Mouse (Mus musculus) forebrain, embryonic 16.5 days (tissue): ENCODE results near the gene Sorcs2. TPM values are rescaled to one million over a fixed set of nuclear protein-coding genes. Genes with fewer than 3 reads are reported as not detected.
A peak's percentile ranks its signal among the peaks of the same experiment; 100 is the strongest.

Experiments used
- ATAC-seq: fragments of 200-750 bp; cut with Nextera tagmentation; 2 replicates; pipeline ENCODE4 v1.8.0; 2017; ENCODE audit warnings: mild to moderate bottlenecking, moderate library complexity
- H3K27ac ChIP-seq: fragments of 300-500 bp; sonication (generic); 2 replicates; pipeline ENCODE4 v1.5.1; 2014; ENCODE audit warnings: low read length, control low read depth
- H3K27me3 ChIP-seq: fragments of 300-500 bp; sonication (generic); replicated peaks from 2 replicates; pipeline ENCODE4 v1.6.1; 2014; ENCODE audit warnings: low read length; ENCODE audit not compliant: control insufficient read depth, insufficient read depth
- H3K36me3 ChIP-seq: fragments of 300-500 bp; sonication (generic); 2 replicates; pipeline ENCODE4 v1.6.1; 2014; ENCODE audit not compliant: control insufficient read depth, insufficient read depth
- H3K4me1 ChIP-seq: fragments of 300-500 bp; sonication (generic); replicated peaks from 2 replicates; pipeline ENCODE4 v1.6.1; 2014; ENCODE audit warnings: low read length; ENCODE audit not compliant: control insufficient read depth, insufficient read depth
- H3K4me2 ChIP-seq: fragments of 300-500 bp; sonication (generic); 2 replicates; pipeline ENCODE4 v1.6.1; 2014; ENCODE audit warnings: mild to moderate bottlenecking, low read length, control low read depth
- H3K4me3 ChIP-seq: fragments of 300-500 bp; sonication (generic); replicated peaks from 2 replicates; pipeline ENCODE4 v1.5.1; 2014; ENCODE audit warnings: mild to moderate bottlenecking, low read length, control low read depth
- H3K9ac ChIP-seq: fragments of 300-500 bp; sonication (generic); replicated peaks from 2 replicates; pipeline ENCODE4 v1.6.1; 2014; ENCODE audit warnings: low read depth, low read length, control low read depth
- H3K9me3 ChIP-seq: fragments of 300-500 bp; sonication (generic); 2 replicates; pipeline ENCODE4 v1.6.1; 2016; ENCODE audit warnings: low read length; ENCODE audit not compliant: control insufficient read depth
- WGBS: fragments of 180-500 bp; shearing (Covaris S2); extraction: QIAGEN DNeasy Blood & Tissue Kit; methylation state at CpG from one replicate; pipeline ENCODE4 v1.1.7; 2014; 5-methylcytosine and 5-hydroxymethylcytosine counted together
- polyA plus RNA-seq: library from polyadenylated mRNA; unstranded; fragments of >200 nt; fragmentation: Nextera tagmentation; extraction: Ambion mirVana; gene quantifications from 2 replicates; pipeline ENCODE4 v1.2.1, GENCODE M21; 2015

Gene Sorcs2
- polyA plus RNA-seq, 1 experiment from 2014 or later = 7.0 TPM

DNA sequence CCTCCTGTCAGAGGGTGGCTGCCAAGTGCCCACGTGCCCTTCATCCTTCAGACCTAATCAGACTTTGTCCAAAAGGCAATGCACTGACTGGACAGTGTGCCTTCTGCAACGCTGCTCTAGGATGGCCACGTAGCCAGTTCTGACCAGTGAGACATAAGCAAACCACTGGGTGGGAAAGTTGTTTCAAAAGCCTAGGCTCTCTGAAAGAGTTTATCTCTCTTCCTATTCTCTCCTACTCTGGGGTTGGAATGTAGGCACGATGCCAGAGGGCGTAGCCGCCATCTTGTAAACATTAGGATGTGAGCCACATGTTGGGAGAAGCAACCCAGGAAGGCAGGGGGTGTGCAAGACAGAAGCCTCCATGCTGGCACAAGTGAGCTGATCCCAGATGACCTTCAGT is 44.3 kb downstream of the Sorcs2 start:
- H3K27me3 ChIP-seq = no peaks in the 10 kb centered on the region
- H3K36me3 ChIP-seq = no peaks in the 10 kb centered on the region
- H3K9ac ChIP-seq = no peak overlapping the region
- WGBS = 87% methylated on average over 6 of the region's 6 CpGs
- no peak overlapping the region for H3K4me2 ChIP-seq
- no peak for ATAC-seq
- H3K9me3 ChIP-seq = no peaks in the 10 kb centered on the region
- H3K4me3 ChIP-seq = no peak overlapping the region
- no peak overlapping the region for H3K27ac ChIP-seq
- peaks cover 1% of the 10 kb centered on the region; the same call in 1 of the 2 replicates for H3K4me1 ChIP-seq

DNA sequence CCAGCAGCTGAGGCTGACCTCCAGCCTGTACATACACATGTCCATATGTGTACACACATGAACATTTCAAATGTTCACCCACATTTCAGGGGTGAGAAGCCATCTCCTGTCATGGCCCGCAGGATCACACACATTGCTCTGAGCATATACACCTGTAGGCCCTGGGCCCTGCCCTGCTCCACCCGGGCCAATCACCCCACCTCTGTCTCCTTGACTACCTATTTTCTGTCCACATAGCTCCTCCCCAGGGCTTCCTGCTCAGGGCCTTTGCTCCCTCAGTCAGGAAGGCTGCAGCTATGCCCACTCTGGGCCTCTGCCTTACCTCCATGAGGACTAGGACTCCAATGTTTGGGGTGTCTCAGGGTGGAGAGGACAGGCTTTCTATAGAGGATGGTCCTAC is 44.7 kb downstream of the Sorcs2 start:
- ATAC-seq = no peak
- Histone ChIP-seq H3K4me2 (no peak overlapping the region), H3K9me3 (no peaks in the 10 kb centered on the region), H3K27me3 (no peaks in the 10 kb centered on the region), H3K4me3 (no peak overlapping the region), H3K4me1 (peaks cover 6% of the 10 kb centered on the region), H3K27ac (no peak overlapping the region), H3K9ac (no peak overlapping the region), H3K36me3 (no peaks in the 10 kb centered on the region)
- WGBS = 98% methylated on average over 2 of the region's 2 CpGs

DNA sequence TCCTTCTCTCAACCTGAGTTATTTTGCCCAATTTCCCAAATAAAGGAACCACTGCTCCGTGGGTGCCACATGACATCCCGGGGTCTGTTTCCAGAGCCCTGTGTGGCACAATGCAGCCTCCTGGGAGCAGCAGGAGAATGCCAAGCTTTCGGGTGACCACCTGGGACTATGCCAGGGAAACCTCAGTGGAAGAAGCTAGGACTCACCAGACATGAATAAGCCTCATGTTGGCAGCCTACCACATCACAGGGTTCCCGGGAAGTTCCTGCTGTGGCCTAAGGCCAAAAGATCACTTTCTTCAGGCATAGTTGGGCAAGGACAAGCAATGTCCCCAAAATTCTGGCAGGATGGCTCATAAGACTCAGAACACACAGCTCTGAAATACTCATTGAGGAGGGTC is 51.2 kb downstream of the Sorcs2 start:
- Histone ChIP-seq H3K27me3 (no peaks in the 10 kb centered on the region), H3K36me3 (no peaks in the 10 kb centered on the region), H3K4me2 (no peak overlapping the region), H3K27ac (no peak overlapping the region), H3K4me1 (peaks cover 7% of the 10 kb centered on the region), H3K4me3 (no peak overlapping the region), H3K9me3 (no peaks in the 10 kb centered on the region), H3K9ac (no peak overlapping the region)
- 64% methylated on average over 4 of the region's 4 CpGs for WGBS
- ATAC-seq = no peak

DNA sequence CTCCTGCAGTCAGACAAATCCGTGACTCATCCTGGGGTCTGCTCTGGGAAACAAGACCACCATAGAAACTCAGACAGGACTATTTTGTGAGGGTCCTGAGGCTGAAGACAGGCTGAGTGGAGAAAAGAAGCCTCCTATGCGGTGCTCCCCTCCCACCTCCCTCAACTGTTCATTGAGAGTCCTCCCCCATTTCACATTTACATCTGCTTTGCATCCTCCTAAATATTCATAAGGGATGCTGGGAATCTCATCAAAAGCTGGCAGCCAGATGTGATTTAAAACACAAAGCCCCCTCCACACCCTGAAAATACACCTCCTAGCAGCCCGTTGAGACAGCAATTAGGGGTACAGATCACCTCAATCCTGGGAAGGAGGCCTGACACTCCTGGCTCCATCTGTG is 58.7 kb downstream of the Sorcs2 start:
- peak; percentile 72 for ATAC-seq
- peak overlapping the region; percentile 72 for H3K27ac ChIP-seq
- no peak overlapping the region for H3K9ac ChIP-seq
- H3K9me3 ChIP-seq = no peaks in the 10 kb centered on the region
- no peaks in the 10 kb centered on the region for H3K27me3 ChIP-seq
- H3K4me2 ChIP-seq = no peak overlapping the region
- WGBS = 27% methylated on average over 3 of the region's 3 CpGs
- no peaks in the 10 kb centered on the region for H3K36me3 ChIP-seq
- no peak overlapping the region for H3K4me3 ChIP-seq
- H3K4me1 ChIP-seq = peaks cover 18% of the 10 kb centered on the region

DNA sequence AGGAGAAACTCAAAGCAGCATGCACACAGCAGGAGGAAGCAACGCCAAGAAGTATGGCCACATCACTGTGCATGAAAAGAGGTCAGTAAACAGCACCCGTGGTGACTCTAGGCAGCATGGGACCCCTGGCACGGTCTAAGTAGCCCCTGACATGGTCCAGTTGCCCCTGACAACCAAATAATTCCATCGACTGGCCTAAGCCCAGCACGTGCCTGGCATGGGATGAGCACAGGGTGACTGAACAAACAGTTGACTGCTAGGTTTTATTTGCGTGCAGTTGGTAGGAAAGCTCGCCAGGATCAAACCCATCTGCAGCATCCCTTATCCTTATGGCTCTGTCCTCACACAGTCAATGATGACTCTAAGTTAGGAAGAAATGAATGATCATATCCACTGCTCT is 61.7 kb downstream of the Sorcs2 start:
- 65% methylated on average over 7 of the region's 7 CpGs for WGBS
- peaks cover 21% of the 10 kb centered on the region for H3K4me1 ChIP-seq
- H3K4me2 ChIP-seq = no peak overlapping the region
- ATAC-seq = no peak
- H3K9ac ChIP-seq = no peak overlapping the region
- H3K9me3 ChIP-seq = no peaks in the 10 kb centered on the region
- H3K4me3 ChIP-seq = no peak overlapping the region
- no peak overlapping the region for H3K27ac ChIP-seq
- H3K27me3 ChIP-seq = no peaks in the 10 kb centered on the region
- H3K36me3 ChIP-seq = no peaks in the 10 kb centered on the region

DNA sequence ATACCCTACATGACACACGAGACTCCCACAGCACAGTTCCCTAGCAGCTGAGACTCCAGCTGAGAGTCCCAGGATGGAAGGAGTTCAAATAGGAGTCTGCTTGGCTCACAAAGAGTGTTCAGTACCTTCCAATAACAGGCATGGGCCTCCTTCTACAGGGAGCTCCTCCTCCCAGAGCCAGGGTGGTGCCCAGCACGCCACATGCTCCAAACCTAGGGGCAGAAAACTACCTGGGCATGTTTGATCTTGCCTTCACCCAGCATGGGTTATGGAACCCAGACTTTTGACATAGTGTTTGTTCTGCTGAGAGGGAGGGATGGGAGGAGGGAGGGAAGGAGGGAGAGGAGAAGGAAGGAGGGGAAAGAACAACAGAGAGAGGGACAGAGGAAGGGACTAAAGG is 62.3 kb downstream of the Sorcs2 start:
- H3K9me3 ChIP-seq = no peaks in the 10 kb centered on the region
- H3K4me3 ChIP-seq = no peak overlapping the region
- no peak for ATAC-seq
- H3K36me3 ChIP-seq = no peaks in the 10 kb centered on the region
- peaks cover 21% of the 10 kb centered on the region for H3K4me1 ChIP-seq
- H3K27ac ChIP-seq = no peak overlapping the region
- H3K9ac ChIP-seq = no peak overlapping the region
- 81% methylated on average over 2 of the region's 2 CpGs for WGBS
- no peaks in the 10 kb centered on the region for H3K27me3 ChIP-seq
- no peak overlapping the region for H3K4me2 ChIP-seq

DNA sequence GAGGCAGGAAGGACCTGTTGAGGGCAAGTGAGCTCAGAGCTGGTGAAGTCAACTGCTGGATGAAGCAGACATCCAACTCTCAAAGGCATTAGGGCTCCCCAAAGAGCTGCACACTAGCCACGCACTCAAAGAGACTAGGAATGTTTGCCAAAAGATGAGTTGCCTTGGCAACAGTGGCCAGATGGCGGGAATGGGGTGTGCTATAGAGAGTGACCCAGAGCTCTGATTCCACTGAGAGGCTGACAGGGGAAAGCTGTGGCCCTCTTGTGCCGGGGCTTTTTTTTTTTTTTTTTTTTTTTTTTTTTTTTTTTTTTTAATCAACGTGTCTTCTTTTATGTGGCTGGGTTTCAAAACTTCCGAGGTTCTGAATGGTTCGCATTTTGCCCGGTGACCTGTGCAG is 63.7 kb downstream of the Sorcs2 start:
- no peak; the same call in 1 of the 2 replicates for ATAC-seq
- Histone ChIP-seq H3K36me3 (no peaks in the 10 kb centered on the region), H3K9me3 (no peaks in the 10 kb centered on the region), H3K4me3 (no peak overlapping the region), H3K27ac (no peak overlapping the region), H3K4me1 (peaks cover 11% of the 10 kb centered on the region), H3K27me3 (no peaks in the 10 kb centered on the region), H3K4me2 (no peak overlapping the region), H3K9ac (no peak overlapping the region)
- 7% methylated on average over 7 of the region's 7 CpGs for WGBS

DNA sequence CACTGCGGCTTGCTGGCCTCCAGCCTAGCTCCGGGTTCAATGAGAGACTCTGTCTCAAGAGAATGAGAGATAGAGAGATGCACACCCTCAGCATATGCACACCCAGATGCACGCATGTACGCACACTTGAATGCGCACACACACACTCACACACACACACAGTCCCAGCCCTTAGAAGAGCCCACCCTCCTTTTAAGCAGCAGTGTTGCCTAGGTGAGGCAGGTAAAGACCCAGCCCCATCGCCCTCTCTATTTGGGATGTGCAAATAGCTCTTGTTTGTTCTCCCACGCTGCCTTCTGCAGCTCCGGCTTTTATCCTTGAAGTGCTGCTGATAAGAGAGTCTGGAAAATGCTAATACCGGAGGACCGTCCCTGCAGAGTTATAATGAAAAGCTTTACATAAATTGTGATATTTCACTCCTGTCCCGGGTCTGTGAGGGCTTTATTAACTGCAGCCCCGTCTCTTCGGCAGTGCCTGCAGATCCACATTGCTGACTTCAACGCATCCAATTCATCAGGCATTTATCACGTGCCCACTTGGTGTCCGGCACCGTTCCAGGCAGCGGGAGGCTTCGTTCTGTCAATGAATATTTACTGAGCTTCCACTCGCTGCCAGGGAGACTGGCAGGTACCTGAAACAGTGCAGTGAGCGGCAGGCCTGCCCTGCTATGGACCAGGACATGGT is 67.3 kb downstream of the Sorcs2 start:
- ATAC-seq = peak; percentile 22; the same call in 1 of the 2 replicates
- Histone ChIP-seq H3K9me3 (no peaks in the 10 kb centered on the region), H3K9ac (no peak overlapping the region), H3K4me1 (peaks cover 8% of the 10 kb centered on the region; the same call in 1 of the 2 replicates), H3K4me2 (no peak overlapping the region), H3K27ac (no peak overlapping the region), H3K4me3 (no peak overlapping the region), H3K36me3 (no peaks in the 10 kb centered on the region), H3K27me3 (no peaks in the 10 kb centered on the region)
- 70% methylated on average over 21 of the region's 21 CpGs for WGBS

DNA sequence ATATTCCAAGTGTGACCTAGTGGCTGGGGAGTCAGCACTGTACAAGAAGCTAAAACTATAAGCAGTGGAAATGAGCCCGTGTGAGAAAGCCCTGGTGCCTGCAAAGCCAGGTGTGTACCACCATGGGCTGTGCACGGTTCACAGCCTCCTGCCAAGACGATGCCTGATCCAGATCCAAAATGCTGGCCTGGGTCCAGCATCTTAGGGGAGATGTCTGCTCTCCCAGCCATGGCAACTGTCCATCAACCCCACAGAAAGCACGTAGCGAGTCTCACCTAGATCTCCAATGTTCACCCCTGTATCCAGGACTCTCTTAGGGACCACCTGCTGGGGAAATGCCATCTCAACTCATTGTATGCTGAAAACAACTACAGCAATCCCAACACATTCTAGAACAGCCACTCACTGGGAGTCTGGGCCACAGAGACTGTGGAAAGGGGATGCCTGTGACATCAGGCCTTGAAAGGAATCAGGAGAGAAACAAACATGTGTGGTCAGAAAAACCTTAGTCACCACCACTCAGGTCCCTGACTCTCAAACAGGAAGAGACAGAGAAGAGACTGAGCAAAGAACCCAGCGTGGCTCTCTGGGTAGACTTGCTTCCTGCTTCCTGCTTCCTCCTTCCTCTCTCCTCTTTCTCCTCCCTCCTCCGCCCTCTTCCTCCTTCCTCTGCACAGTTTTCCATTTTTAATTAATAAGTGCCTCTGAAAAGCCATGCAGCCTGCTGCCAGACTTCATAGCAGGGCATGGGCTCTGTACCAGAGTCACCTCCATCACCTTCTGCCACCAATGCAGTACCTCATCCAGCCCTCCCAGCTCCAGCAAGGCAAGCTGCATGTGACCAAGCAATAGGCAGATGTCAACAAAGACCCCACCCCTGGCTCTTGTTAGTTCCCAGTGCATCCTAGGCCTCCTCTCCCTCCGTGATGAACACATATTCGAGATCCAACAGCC is 71.6 kb downstream of the Sorcs2 start:
- Histone ChIP-seq H3K4me1 (peaks cover 9% of the 10 kb centered on the region; the same call in 1 of the 2 replicates), H3K9ac (no peak overlapping the region), H3K4me3 (no peak overlapping the region), H3K27me3 (no peaks in the 10 kb centered on the region), H3K36me3 (no peaks in the 10 kb centered on the region), H3K4me2 (no peak overlapping the region), H3K9me3 (no peaks in the 10 kb centered on the region), H3K27ac (no peak overlapping the region)
- 72% methylated on average over 9 of the region's 9 CpGs for WGBS
- ATAC-seq = no peak
